Mouse (Mus musculus) kidney, embryonic 15.5 days (tissue): Measurements from ENCODE around the gene Rnase11. TPM values are rescaled to one million over a fixed set of nuclear protein-coding genes. Genes with fewer than 3 reads are reported as not detected.

Source experiments
- polyA plus RNA-seq: library from polyadenylated mRNA; unstranded; fragments of >200 nt; fragmentation: Nextera tagmentation; extraction: Ambion mirVana; gene quantifications from 2 replicates; pipeline ENCODE4 v1.2.1, GENCODE M21; 2015

Rnase11 gene
- polyA plus RNA-seq, 1 experiment from 2014 or later, result 0.38 TPM

Other genes starting within 250 kb of the Rnase11 start
- gene Ccnb1ip1, start 242.4 kb downstream of the Rnase11 start, polyA plus RNA-seq, result not detected in 2 replicates
- 64.9 and 65.6 TPM in 2 replicates for gene Parp2, start 242.3 kb downstream of the Rnase11 start, polyA plus RNA-seq
- gene Tep1, start 179.6 kb downstream of the Rnase11 start, polyA plus RNA-seq, result 6.2 and 8.5 TPM in 2 replicates
- gene Klhl33, start 152.7 kb downstream of the Rnase11 start, polyA plus RNA-seq, result 0.19 TPM in 2 replicates
- gene Osgep, start 125.3 kb downstream of the Rnase11 start, polyA plus RNA-seq, result 166 and 173 TPM in 2 replicates
- 301 and 306 TPM in 2 replicates for gene Apex1, start 125.2 kb downstream of the Rnase11 start, polyA plus RNA-seq
- gene Pip4p1, start 119.3 kb downstream of the Rnase11 start, polyA plus RNA-seq, result 49.5 and 53.9 TPM in 2 replicates
- gene Pnp, start 119.1 kb downstream of the Rnase11 start, polyA plus RNA-seq, result 74.3 and 78.6 TPM in 2 replicates
- gene Gm49342, start 105.6 kb downstream of the Rnase11 start, polyA plus RNA-seq, result not detected in 2 replicates
- 0.62 and 1.0 TPM in 2 replicates for gene Pnp2, start 94.2 kb downstream of the Rnase11 start, polyA plus RNA-seq
- gene Rnase10, start 42.4 kb downstream of the Rnase11 start, polyA plus RNA-seq, result not detected in 2 replicates
- 0.17 TPM in 1 of 2 replicates, not detected in the other for gene Rnase9, start 8.3 kb downstream of the Rnase11 start, polyA plus RNA-seq
- 10.2 and 11.1 TPM in 2 replicates for gene Rnase12, start 7.5 kb upstream of the Rnase11 start, polyA plus RNA-seq
- 0.04 TPM in 1 of 2 replicates, not detected in the other for gene Olfr750, start 24.3 kb upstream of the Rnase11 start, polyA plus RNA-seq
- gene Rnase4, start 40.9 kb upstream of the Rnase11 start, polyA plus RNA-seq, result 37.8 and 40.5 TPM in 2 replicates
- gene Ang, start 41.0 kb upstream of the Rnase11 start, polyA plus RNA-seq, result 8.4 and 9.8 TPM in 2 replicates
- gene Eddm3b, start 64.3 kb upstream of the Rnase11 start, polyA plus RNA-seq, result 2.0 and 2.1 TPM in 2 replicates
- 0.52 and 1.3 TPM in 2 replicates for gene Rnase6, start 73.7 kb upstream of the Rnase11 start, polyA plus RNA-seq
- 0.17 and 1.00 TPM in 2 replicates for gene Rnase1, start 96.6 kb upstream of the Rnase11 start, polyA plus RNA-seq
- not detected in 2 replicates for gene Rnase2b, start 112.1 kb upstream of the Rnase11 start, polyA plus RNA-seq
- gene Ang2, start 149.0 kb upstream of the Rnase11 start, polyA plus RNA-seq, result not detected in 2 replicates
- not detected in 2 replicates for gene Ear14, start 153.2 kb upstream of the Rnase11 start, polyA plus RNA-seq
- gene Rnase2a, start 205.9 kb upstream of the Rnase11 start, polyA plus RNA-seq, result not detected in 2 replicates